16 mouse cellular contexts compared by ENCODE assay signal in genomic region chr3:101561948-101562347, GRCm38 (mm10). TPM values are rescaled to one million over a fixed set of nuclear protein-coding genes. Genes with fewer than 3 reads are reported as not detected.
DNase-seq lines count a peak whose midpoint lies in the region; ATAC-seq and TF ChIP-seq lines count a peak whose summit lies in the region.
"Had no signal": no experiment of that assay in that cellular context is flagged by ENCODE, and none has a peak within 500 bp of the region (broad histone marks: within the 10 kb centered on the region; RNA-seq: fewer than 3 reads in every experiment).

No protein-coding gene starts in this region.

- no peak for TF ChIP-seq POLR2A in cerebellum, adult 2 months (IDR thresholded peaks at IDR 0.05; ENCODE audit: borderline replicate concordance, insufficient read depth, low read length)

- peak overlapping the region; percentile 12 for H3K27ac ChIP-seq in cerebellum, adult 2 months (ENCODE audit: insufficient read depth, low read length)
- peak overlapping the region; percentile 15; the same call in 1 of the 2 replicates for H3K27ac ChIP-seq in hindbrain, postnatal 0 days
- no peak overlapping the region for H3K27ac ChIP-seq in hindbrain, embryonic 16.5 days (ENCODE audit: low read depth, low read length)
- H3K27ac ChIP-seq in midbrain, embryonic 14.5 days (replicated peaks; ENCODE audit: low read depth, low read length) = 0 out of 2 replicates have a peak overlapping the region, but pooled peaks have one; percentile 56
- no peak overlapping the region for H3K27ac ChIP-seq in midbrain, embryonic 11.5 days (ENCODE audit: low read depth, low read length)
- H3K27ac ChIP-seq: left cerebral cortex, adult 2 months had no signal

- no peak for ATAC-seq in hindbrain, postnatal 0 days
- ATAC-seq in hindbrain, embryonic 16.5 days = no peak
- ATAC-seq in midbrain, embryonic 14.5 days (ENCODE audit: low FRiP score, low TSS enrichment) = no peak
- ATAC-seq in midbrain, embryonic 11.5 days (ENCODE audit: low FRiP score) = no peak
- ATAC-seq: inflammation-experienced regulatory T-cells, adult 6 months had no signal

- H3K27me3 ChIP-seq in cerebellum, adult 2 months (ENCODE audit: control insufficient read depth, insufficient read depth, low read length) = no peaks in the 10 kb centered on the region
- no peaks in the 10 kb centered on the region for H3K27me3 ChIP-seq in hindbrain, postnatal 0 days (ENCODE audit: insufficient read depth, low read length)
- H3K27me3 ChIP-seq in hindbrain, embryonic 16.5 days (replicated peaks; ENCODE audit: control insufficient read depth, insufficient read depth, low read length) = no peaks in the 10 kb centered on the region
- H3K27me3 ChIP-seq in midbrain, embryonic 14.5 days (ENCODE audit: control insufficient read depth, insufficient read depth, low read length) = no peaks in the 10 kb centered on the region
- no peaks in the 10 kb centered on the region; the same call in 1 of the 2 replicates for H3K27me3 ChIP-seq in midbrain, embryonic 11.5 days (ENCODE audit: control insufficient read depth, insufficient read depth, low read length)

- H3K36me3 ChIP-seq in hindbrain, postnatal 0 days (ENCODE audit: insufficient read depth, low read length) = no peaks in the 10 kb centered on the region
- no peaks in the 10 kb centered on the region for H3K36me3 ChIP-seq in hindbrain, embryonic 16.5 days (ENCODE audit: control insufficient read depth, insufficient read depth, low read length)
- no peaks in the 10 kb centered on the region for H3K36me3 ChIP-seq in midbrain, embryonic 14.5 days (ENCODE audit: control insufficient read depth, insufficient read depth, low read length)
- H3K36me3 ChIP-seq in midbrain, embryonic 11.5 days (ENCODE audit: control insufficient read depth, insufficient read depth, low read length) = no peaks in the 10 kb centered on the region
- H3K36me3 ChIP-seq: limb, embryonic 10.5 days had no signal

- H3K4me2 ChIP-seq in hindbrain, postnatal 0 days (ENCODE audit: low read depth, low read length) = no peak overlapping the region
- no peak overlapping the region for H3K4me2 ChIP-seq in hindbrain, embryonic 16.5 days (ENCODE audit: low read length)
- no peak overlapping the region for H3K4me2 ChIP-seq in midbrain, embryonic 14.5 days (ENCODE audit: low read length)
- no peak overlapping the region for H3K4me2 ChIP-seq in midbrain, embryonic 11.5 days

- H3K4me3 ChIP-seq in cerebellum, adult 2 months (replicated peaks; ENCODE audit: insufficient read depth, low read depth, low read length) = no peak overlapping the region
- H3K4me3 ChIP-seq in hindbrain, postnatal 0 days (ENCODE audit: low read length) = no peak overlapping the region
- no peak overlapping the region for H3K4me3 ChIP-seq in hindbrain, embryonic 16.5 days (ENCODE audit: low read length)
- H3K4me3 ChIP-seq in midbrain, embryonic 14.5 days (replicated peaks; ENCODE audit: low read depth, low read length) = no peak overlapping the region
- no peak overlapping the region for H3K4me3 ChIP-seq in midbrain, embryonic 11.5 days (ENCODE audit: low read depth, low read length)
- H3K4me3 ChIP-seq: left cerebral cortex, adult 2 months; limb, embryonic 10.5 days had no signal

- TF ChIP-seq CTCF in cerebellum, adult 2 months (IDR thresholded peaks at IDR 0.05; ENCODE audit: borderline replicate concordance, insufficient read depth, low read depth, low read length) = no peak
- TF ChIP-seq CTCF in hindbrain, postnatal 0 days (IDR thresholded peaks at IDR 0.05; ENCODE audit: low read depth) = no peak

- H3K4me1 ChIP-seq in cerebellum, adult 2 months (ENCODE audit: control insufficient read depth, insufficient read depth, low read length) = peaks cover 31% of the 10 kb centered on the region
- peaks cover 7% of the 10 kb centered on the region for H3K4me1 ChIP-seq in hindbrain, postnatal 0 days (ENCODE audit: insufficient read depth, low read length)
- peaks cover 4% of the 10 kb centered on the region for H3K4me1 ChIP-seq in hindbrain, embryonic 16.5 days (ENCODE audit: control insufficient read depth, insufficient read depth, low read depth, low read length)
- peaks cover 18% of the 10 kb centered on the region for H3K4me1 ChIP-seq in midbrain, embryonic 14.5 days (ENCODE audit: control insufficient read depth, insufficient read depth, low read length)
- peaks cover 27% of the 10 kb centered on the region for H3K4me1 ChIP-seq in midbrain, embryonic 11.5 days (ENCODE audit: control insufficient read depth, insufficient read depth, low read length)

- DNase-seq in cerebellum, adult 2 months = no peak
- DNase-seq in cerebellum, adult 9-11 months = no peak
- DNase-seq in hindbrain, postnatal 0 days (ENCODE audit: low spot score) = no peak
- DNase-seq in midbrain, embryonic 14.5 days = no peak
- no peak for DNase-seq in midbrain, embryonic 11.5 days (ENCODE audit: low spot score, missing footprints)
- DNase-seq in ovary, postnatal 14 days (ENCODE audit: low spot score) = no peak
- no peak for DNase-seq in left cerebral cortex, adult 18-20 months (ENCODE audit: low spot score in 2 of 2)
- DNase-seq: gastrocnemius, postnatal 10 days; lung, adult 2 months; lung, postnatal 36 days; spleen, adult 18-20 months; thymus, postnatal 4 days had no signal

- 96% methylated on average over 5 of the region's 5 CpGs for WGBS in cerebellum, adult 2 months
- WGBS in hindbrain, postnatal 0 days = 87% methylated on average over 5 of the region's 5 CpGs
- WGBS in hindbrain, embryonic 16.5 days = 91% methylated on average over 5 of the region's 5 CpGs
- WGBS in midbrain, embryonic 14.5 days = 89% methylated on average over 5 of the region's 5 CpGs
- 83% methylated on average over 5 of the region's 5 CpGs for WGBS in midbrain, embryonic 11.5 days

- no peak overlapping the region for H3K9ac ChIP-seq in hindbrain, postnatal 0 days (replicated peaks; ENCODE audit: low read length)
- H3K9ac ChIP-seq in hindbrain, embryonic 16.5 days (ENCODE audit: low read depth, low read length) = no peak overlapping the region
- no peak overlapping the region for H3K9ac ChIP-seq in midbrain, embryonic 14.5 days (replicated peaks; ENCODE audit: low read length)
- H3K9ac ChIP-seq in midbrain, embryonic 11.5 days (ENCODE audit: low read length) = no peak overlapping the region

- H3K9me3 ChIP-seq in hindbrain, postnatal 0 days (ENCODE audit: low read length) = no peaks in the 10 kb centered on the region
- no peaks in the 10 kb centered on the region for H3K9me3 ChIP-seq in hindbrain, embryonic 16.5 days (ENCODE audit: control insufficient read depth, low read length)
- no peaks in the 10 kb centered on the region for H3K9me3 ChIP-seq in midbrain, embryonic 14.5 days (ENCODE audit: control insufficient read depth, low read length)
- no peaks in the 10 kb centered on the region for H3K9me3 ChIP-seq in midbrain, embryonic 11.5 days (ENCODE audit: control insufficient read depth, low read length)
- H3K9me3 ChIP-seq: limb, embryonic 10.5 days had no signal

RNA-seq across cellular contexts. Expression of gene Atp1a1, which starts 42.5 kb away (rescaled TPM):
- polyA plus RNA-seq in cerebellum, adult 2 months (2012; rRNA removed) = 826 and 1,031 TPM in 2 replicates
- total RNA-seq in hindbrain, postnatal 0 days (2014; rRNA removed) = 244 and 264 TPM in 2 replicates
- 66.3 and 66.4 TPM in 2 replicates for polyA plus RNA-seq in hindbrain, postnatal 0 days (2015; fragmentation: Nextera tagmentation; extraction: Ambion mirVana)
- 67.5 and 74.9 TPM in 2 replicates for polyA plus RNA-seq in hindbrain, embryonic 16.5 days (2015; fragmentation: Nextera tagmentation; extraction: Ambion mirVana)
- 80.9 and 84.7 TPM in 2 replicates for polyA plus RNA-seq in midbrain, embryonic 14.5 days (2014; fragmentation: Nextera tagmentation; extraction: Ambion mirVana)
- 81.3 and 87.0 TPM in 2 replicates for polyA plus RNA-seq in midbrain, embryonic 11.5 days (2014; fragmentation: Nextera tagmentation; extraction: Ambion mirVana)
- 1,000 to 10,000 TPM; 1,009 to 1,025 TPM for total RNA-seq in left cerebral cortex, adult 18-20 months (2021)

Comparison
In these comparisons a context has a peak if more than half of its experiments do, and no peak if none do; other contexts are left out.
1. H3K27ac ChIP-seq: peak in cerebellum, adult 2 months (single experiment), hindbrain, postnatal 0 days (single experiment) and midbrain, embryonic 14.5 days (single experiment); none in hindbrain, embryonic 16.5 days (single experiment) and midbrain, embryonic 11.5 days (single experiment).